Mouse (Mus musculus) kidney, adult 2 months (tissue): Measurements from ENCODE around the gene Limch1.

Experiments used
- CTCF ChIP-seq: fragments of 200-500 bp; conservative IDR thresholded peaks from 2 replicates; pipeline ENCODE4 v1.5.1; 2011; ENCODE audit warnings: low read depth, mild to moderate bottlenecking, control low read depth, low read length, moderate library complexity, mixed read lengths; ENCODE audit not compliant: insufficient read depth, insufficient read length
- POLR2A ChIP-seq: fragments of 200-500 bp; IDR thresholded peaks from one replicate; pipeline ENCODE4 v1.6.1; 2011; ENCODE audit warnings: low read depth, low read length, control low read depth

- TF ChIP-seq CTCF (no peak), POLR2A (no peak)
Observed at GRCm38 (mm10) chr5:66929291-66929690, 183.7 kb downstream of the Limch1 start.
